Mouse (Mus musculus): ENCODE data around the gene Olfm2. TPM values are rescaled to one million over a fixed set of nuclear protein-coding genes. Genes with fewer than 3 reads are reported as not detected.

Gene Olfm2
- polyA plus RNA-seq (2015; fragmentation: Nextera tagmentation; extraction: Ambion mirVana): 199 and 226 TPM in 2 replicates

- Histone ChIP-seq H3K4me3 (peak within 1 kb of the TSS; percentile 69), H3K27ac (replicated peaks) (peak within 1 kb of the TSS; percentile 67), H3K4me2 (peak within 1 kb of the TSS; percentile 65), H3K9ac (peak within 1 kb of the TSS; percentile 87), H3K9me3 (no peaks in the 10 kb centered on the region), H3K4me1 (replicated peaks) (peaks cover 28% of the 10 kb centered on the region), H3K27me3 (no peaks in the 10 kb centered on the region), H3K36me3 (no peaks in the 10 kb centered on the region)
- WGBS: 1% methylated on average over 22 of the region's 50 CpGs
- ATAC-seq (ENCODE audit: low FRiP score, low read depth): peak; percentile 57
Observed at GRCm38 (mm10) chr9:20746017-20746660, at the start of gene Olfm2. Gene Olfm2, minus strand, starts transcription at chr9:20746349.

GRCm38 (mm10) chr9:20794108-20794806 is 48.1 kb upstream of the Olfm2 start:
- no peak overlapping the region for H3K9ac ChIP-seq
- 28% methylated on average over 7 of the region's 7 CpGs for WGBS
- H3K4me3 ChIP-seq: no peak overlapping the region
- no peaks in the 10 kb centered on the region for H3K9me3 ChIP-seq
- H3K27ac ChIP-seq (replicated peaks): peak overlapping the region; percentile 80
- peak; percentile 96 for ATAC-seq (ENCODE audit: low FRiP score, low read depth)
- no peak overlapping the region for H3K4me2 ChIP-seq
- no peaks in the 10 kb centered on the region for H3K36me3 ChIP-seq
- H3K4me1 ChIP-seq (replicated peaks): peaks cover 14% of the 10 kb centered on the region
- H3K27me3 ChIP-seq: no peaks in the 10 kb centered on the region

- Histone ChIP-seq H3K9ac (no peak overlapping the region), H3K27me3 (no peaks in the 10 kb centered on the region), H3K27ac (replicated peaks) (no peak overlapping the region), H3K4me3 (no peak overlapping the region), H3K9me3 (no peaks in the 10 kb centered on the region), H3K4me1 (replicated peaks) (peaks cover 14% of the 10 kb centered on the region), H3K4me2 (no peak overlapping the region), H3K36me3 (no peaks in the 10 kb centered on the region)
- ATAC-seq (ENCODE audit: low FRiP score, low read depth): no peak
- 86% methylated on average over 3 of the region's 3 CpGs for WGBS
Observed at GRCm38 (mm10) chr9:20790345-20790744, 44.2 kb upstream of the Olfm2 start.

GRCm38 (mm10) chr9:20789651-20790050 is 43.5 kb upstream of the Olfm2 start:
- no peak overlapping the region for H3K4me2 ChIP-seq
- H3K27ac ChIP-seq (replicated peaks): no peak overlapping the region
- no peaks in the 10 kb centered on the region for H3K36me3 ChIP-seq
- no peaks in the 10 kb centered on the region for H3K27me3 ChIP-seq
- peaks cover 14% of the 10 kb centered on the region for H3K4me1 ChIP-seq (replicated peaks)
- H3K9me3 ChIP-seq: no peaks in the 10 kb centered on the region
- no peak overlapping the region for H3K4me3 ChIP-seq
- WGBS: 80% methylated on average over 3 of the region's 4 CpGs
- no peak overlapping the region for H3K9ac ChIP-seq
- no peak for ATAC-seq (ENCODE audit: low FRiP score, low read depth)

GRCm38 (mm10) chr9:20787992-20788391 is 41.8 kb upstream of the Olfm2 start:
- no peak overlapping the region for H3K4me3 ChIP-seq
- no peak overlapping the region for H3K9ac ChIP-seq
- no peaks in the 10 kb centered on the region for H3K9me3 ChIP-seq
- WGBS: 77% methylated on average over 8 of the region's 8 CpGs
- no peaks in the 10 kb centered on the region for H3K4me1 ChIP-seq (replicated peaks)
- no peaks in the 10 kb centered on the region for H3K27me3 ChIP-seq
- no peak for ATAC-seq (ENCODE audit: low FRiP score, low read depth)
- H3K27ac ChIP-seq (replicated peaks): no peak overlapping the region
- H3K36me3 ChIP-seq: no peaks in the 10 kb centered on the region
- no peak overlapping the region for H3K4me2 ChIP-seq

- Histone ChIP-seq H3K9me3 (0 out of 2 replicates have a peak, but pooled peaks cover 2% of the 10 kb centered on the region), H3K4me2 (no peak overlapping the region), H3K4me3 (no peak overlapping the region), H3K27ac (replicated peaks) (no peak overlapping the region), H3K27me3 (no peaks in the 10 kb centered on the region), H3K9ac (no peak overlapping the region), H3K36me3 (no peaks in the 10 kb centered on the region), H3K4me1 (replicated peaks) (no peaks in the 10 kb centered on the region)
- ATAC-seq (ENCODE audit: low FRiP score, low read depth): no peak
- WGBS: 74% methylated on average over 6 of the region's 6 CpGs
Observed at GRCm38 (mm10) chr9:20785055-20785454, 38.9 kb upstream of the Olfm2 start.

- 82% methylated on average over 3 of the region's 3 CpGs for WGBS
- 0 out of 2 replicates have a peak, but pooled peaks cover 2% of the 10 kb centered on the region for H3K9me3 ChIP-seq
Observed at GRCm38 (mm10) chr9:20781286-20781685, 35.1 kb upstream of the Olfm2 start.

GRCm38 (mm10) chr9:20765274-20765673 is 19.1 kb upstream of the Olfm2 start:
- Histone ChIP-seq H3K36me3 (no peaks in the 10 kb centered on the region), H3K9ac (no peak overlapping the region), H3K27me3 (no peaks in the 10 kb centered on the region), H3K4me2 (no peak overlapping the region), H3K4me1 (replicated peaks) (peaks cover 3% of the 10 kb centered on the region), H3K4me3 (no peak overlapping the region), H3K9me3 (no peaks in the 10 kb centered on the region), H3K27ac (replicated peaks) (no peak overlapping the region)
- 90% methylated on average over 2 of the region's 2 CpGs for WGBS
- ATAC-seq (ENCODE audit: low FRiP score, low read depth): no peak

More at GRCm38 (mm10) chr9:20781286-20781685, 35.1 kb upstream of the Olfm2 start:
- Histone ChIP-seq H3K4me2 (no peak overlapping the region), H3K27ac (replicated peaks) (no peak overlapping the region), H3K36me3 (no peaks in the 10 kb centered on the region), H3K27me3 (no peaks in the 10 kb centered on the region), H3K4me3 (no peak overlapping the region), H3K9ac (no peak overlapping the region), H3K4me1 (replicated peaks) (no peaks in the 10 kb centered on the region)
- ATAC-seq (ENCODE audit: low FRiP score, low read depth): no peak

- 85% methylated on average over 1 of the region's 1 CpGs for WGBS
- H3K27me3 ChIP-seq: no peaks in the 10 kb centered on the region
- ATAC-seq (ENCODE audit: low FRiP score, low read depth): no peak
Observed at GRCm38 (mm10) chr9:20763099-20763498, 16.9 kb upstream of the Olfm2 start.

GRCm38 (mm10) chr9:20762197-20762961 is 16.2 kb upstream of the Olfm2 start:
- Histone ChIP-seq H3K9me3 (no peaks in the 10 kb centered on the region), H3K27ac (replicated peaks) (no peak overlapping the region), H3K4me3 (no peak overlapping the region), H3K36me3 (no peaks in the 10 kb centered on the region), H3K4me1 (replicated peaks) (peaks cover 3% of the 10 kb centered on the region), H3K27me3 (no peaks in the 10 kb centered on the region), H3K4me2 (no peak overlapping the region), H3K9ac (no peak overlapping the region)
- 43% methylated on average over 7 of the region's 7 CpGs for WGBS
- 0 out of 2 replicates have a peak, but pooled peaks have one; percentile 14 for ATAC-seq (ENCODE audit: low FRiP score, low read depth)

More at GRCm38 (mm10) chr9:20763099-20763498, 16.9 kb upstream of the Olfm2 start:
- Histone ChIP-seq H3K9me3 (no peaks in the 10 kb centered on the region), H3K4me2 (no peak overlapping the region), H3K27ac (replicated peaks) (no peak overlapping the region), H3K4me1 (replicated peaks) (peaks cover 3% of the 10 kb centered on the region), H3K36me3 (no peaks in the 10 kb centered on the region), H3K9ac (no peak overlapping the region), H3K4me3 (no peak overlapping the region)

- Histone ChIP-seq H3K4me1 (replicated peaks) (peaks cover 3% of the 10 kb centered on the region), H3K27me3 (no peaks in the 10 kb centered on the region), H3K4me3 (no peak overlapping the region), H3K9ac (no peak overlapping the region), H3K27ac (replicated peaks) (no peak overlapping the region), H3K4me2 (no peak overlapping the region), H3K36me3 (no peaks in the 10 kb centered on the region), H3K9me3 (no peaks in the 10 kb centered on the region)
- ATAC-seq (ENCODE audit: low FRiP score, low read depth): no peak
- 75% methylated on average over 3 of the region's 3 CpGs for WGBS
Observed at GRCm38 (mm10) chr9:20761388-20761787, 15.2 kb upstream of the Olfm2 start.

GRCm38 (mm10) chr9:20760813-20761212 is 14.7 kb upstream of the Olfm2 start:
- Histone ChIP-seq H3K27ac (replicated peaks) (no peak overlapping the region), H3K4me1 (replicated peaks) (peaks cover 3% of the 10 kb centered on the region), H3K9me3 (no peaks in the 10 kb centered on the region), H3K27me3 (no peaks in the 10 kb centered on the region), H3K4me2 (no peak overlapping the region), H3K36me3 (no peaks in the 10 kb centered on the region), H3K9ac (no peak overlapping the region), H3K4me3 (no peak overlapping the region)
- 72% methylated on average over 12 of the region's 12 CpGs for WGBS
- ATAC-seq (ENCODE audit: low FRiP score, low read depth): no peak
